Mouse (Mus musculus) liver, adult 2 months (tissue): ENCODE data around the gene Arl8b. TPM values are rescaled to one million over a fixed set of nuclear protein-coding genes. Genes with fewer than 3 reads are reported as not detected.

Source experiments
- DNase-seq: peaks from one replicate; pipeline ENCODE4 v3.0.0-alpha.2; 2011; ENCODE audit warnings: low read depth, low spot score; ENCODE audit errors: extremely low read depth
- H3K27ac ChIP-seq: fragments of 200-500 bp; replicated peaks from 2 replicates; pipeline ENCODE4 v1.5.1; 2012; ENCODE audit warnings: low read depth, mild to moderate bottlenecking, control low read depth, inconsistent platforms, low read length; ENCODE audit not compliant: insufficient read depth
- H3K27me3 ChIP-seq: fragments of 200-500 bp; 2 replicates; pipeline ENCODE4 v1.6.1; 2012; ENCODE audit warnings: mild to moderate bottlenecking, moderate library complexity, low read length, inconsistent platforms; ENCODE audit not compliant: control insufficient read depth, insufficient read depth
- H3K36me3 ChIP-seq: fragments of 200-500 bp; 2 replicates; pipeline ENCODE4 v1.6.1; 2012; ENCODE audit warnings: low read length, inconsistent platforms; ENCODE audit not compliant: control insufficient read depth, insufficient read depth
- H3K4me1 ChIP-seq: fragments of 200-500 bp; 2 replicates; pipeline ENCODE4 v1.6.1; 2011; ENCODE audit warnings: low read length; ENCODE audit not compliant: control insufficient read depth, insufficient read depth
- H3K4me3 ChIP-seq: fragments of 200-500 bp; 2 replicates; pipeline ENCODE4 v1.5.1; 2011; ENCODE audit warnings: low read depth, mild to moderate bottlenecking, control low read depth, low read length, moderate library complexity; ENCODE audit not compliant: insufficient read depth
- H3K79me2 ChIP-seq: fragments of 200-500 bp; 2 replicates; pipeline ENCODE4 v1.6.1; 2012; ENCODE audit warnings: inconsistent platforms, mild to moderate bottlenecking, low read length, moderate library complexity; ENCODE audit not compliant: control insufficient read depth, insufficient read depth
- H3K9ac ChIP-seq: fragments of 200-500 bp; 2 replicates; pipeline ENCODE4 v1.6.1; 2012; ENCODE audit warnings: low read depth, mild to moderate bottlenecking, control low read depth, inconsistent platforms, low read length
- CTCF ChIP-seq: fragments of 200-500 bp; IDR thresholded peaks from 2 replicates; pipeline ENCODE4 v1.5.1; 2011; ENCODE audit warnings: low read depth, low read length, control low read depth
- POLR2A ChIP-seq: fragments of 200-500 bp; IDR thresholded peaks from 2 replicates; pipeline ENCODE4 v1.6.1; 2011; ENCODE audit warnings: low read length, control low read depth; ENCODE audit not compliant: insufficient read depth; ENCODE audit errors: extremely low read depth
- WGBS: fragments of 180-500 bp; shearing (Covaris S2); methylation state at CpG from one replicate; pipeline ENCODE4 v1.1.7; 2018; 5-methylcytosine and 5-hydroxymethylcytosine counted together
- polyA plus RNA-seq: library from polyadenylated mRNA; depleted of rRNA; stranded (reverse); fragments of >200 nt; gene quantifications from 2 replicates; pipeline ENCODE4 v1.2.3, GENCODE M21; 2012
- total RNA-seq: library from RNA; depleted of rRNA; stranded (reverse); fragments of >200 nt; gene quantifications from 2 replicates; pipeline ENCODE4 v1.2.3, GENCODE M21; 2014

Gene Arl8b
- total and polyA plus RNA-seq, 2 experiments = 8.9 to 24.2 TPM

DNA sequence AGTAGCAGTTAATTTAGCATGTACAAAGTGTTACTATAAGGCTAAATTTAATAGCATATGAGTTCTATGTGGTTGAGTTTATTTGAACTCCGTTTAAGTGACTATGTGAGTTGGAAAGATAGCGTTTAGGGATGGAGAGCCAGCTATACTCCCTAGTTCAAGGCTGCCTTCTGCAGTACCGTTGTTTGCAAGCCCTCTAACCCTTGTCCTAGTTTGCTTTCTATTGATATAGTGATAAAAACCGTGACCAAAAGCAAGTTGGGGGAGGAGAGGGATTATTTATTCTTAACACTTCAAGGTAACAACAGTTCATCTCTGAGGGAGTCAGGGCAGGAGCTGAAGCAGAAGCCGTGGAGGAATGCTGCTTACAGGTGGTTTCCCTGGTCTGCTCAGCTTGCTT lies 8.6 kb downstream of the Arl8b start:
- Histone ChIP-seq H3K27me3 (no peaks in the 10 kb centered on the region), H3K4me1 (peaks cover 35% of the 10 kb centered on the region), H3K36me3 (peaks cover 1% of the 10 kb centered on the region; the same call in 1 of the 2 replicates), H3K27ac (peak overlapping the region; percentile 54), H3K79me2 (peaks cover 62% of the 10 kb centered on the region; the same call in 1 of the 2 replicates), H3K4me3 (no peak overlapping the region), H3K9ac (peak overlapping the region; percentile 58; the same call in 1 of the 2 replicates)
- 22% methylated on average over 5 of the region's 5 CpGs for WGBS
- DNase-seq = peak; percentile 90
- TF ChIP-seq CTCF (no peak), POLR2A (no peak)

DNA sequence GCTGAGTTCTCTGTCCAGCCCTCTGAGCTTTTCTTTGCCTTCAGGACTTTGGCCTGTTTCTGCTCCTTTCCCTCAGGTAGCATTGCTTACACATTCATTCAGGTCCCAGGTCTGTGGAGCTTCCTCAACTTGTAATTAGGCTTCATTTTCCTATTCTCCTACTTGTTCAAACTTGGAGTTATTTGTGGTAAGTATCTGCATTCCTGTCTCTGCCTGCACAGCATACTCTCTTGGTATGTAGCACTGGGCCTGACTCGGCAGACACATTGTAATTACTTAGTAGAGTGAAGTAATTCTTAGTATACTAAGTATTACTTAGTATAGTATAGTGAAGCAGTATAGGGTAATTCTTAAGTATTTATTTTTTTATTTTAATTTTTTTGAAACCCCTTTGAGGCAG lies 13.0 kb downstream of the Arl8b start:
- H3K36me3 ChIP-seq = no peaks in the 10 kb centered on the region
- peaks cover 68% of the 10 kb centered on the region for H3K79me2 ChIP-seq
- H3K27ac ChIP-seq = no peak overlapping the region
- H3K9ac ChIP-seq = no peak overlapping the region
- peaks cover 36% of the 10 kb centered on the region for H3K4me1 ChIP-seq
- 51% methylated on average over 1 of the region's 1 CpGs for WGBS
- TF ChIP-seq POLR2A (no peak), CTCF (no peak)
- H3K4me3 ChIP-seq = no peak overlapping the region
- DNase-seq = no peak
- no peaks in the 10 kb centered on the region for H3K27me3 ChIP-seq

DNA sequence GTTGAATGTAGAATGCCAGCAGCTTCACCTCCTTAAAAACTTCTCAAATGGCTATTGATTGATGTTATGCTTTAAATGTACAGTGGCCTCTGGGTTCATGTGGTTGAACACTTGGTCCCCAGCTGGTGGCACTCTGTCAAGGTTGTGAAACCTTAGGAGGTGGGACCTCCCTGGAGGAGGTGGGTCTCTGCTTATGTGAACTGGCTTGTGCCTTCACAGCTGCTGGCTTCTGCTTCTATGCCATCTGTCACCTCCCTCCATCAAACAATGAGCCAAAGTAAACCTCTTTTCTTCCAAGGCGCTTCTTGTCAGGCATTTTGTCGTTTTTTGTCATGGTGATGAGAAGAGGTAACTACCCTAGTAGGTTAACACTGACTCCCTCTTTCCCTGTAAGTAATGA lies 13.8 kb downstream of the Arl8b start:
- no peak overlapping the region for H3K27ac ChIP-seq
- no peaks in the 10 kb centered on the region for H3K36me3 ChIP-seq
- peak; percentile 65 for DNase-seq
- whole genome bisulfite sequencing = 28% methylated on average over 2 of the region's 2 CpGs
- H3K9ac ChIP-seq = no peak overlapping the region
- H3K4me3 ChIP-seq = no peak overlapping the region
- peaks cover 35% of the 10 kb centered on the region for H3K4me1 ChIP-seq
- no peaks in the 10 kb centered on the region for H3K27me3 ChIP-seq
- TF ChIP-seq CTCF (no peak), POLR2A (no peak)
- peaks cover 71% of the 10 kb centered on the region for H3K79me2 ChIP-seq

DNA sequence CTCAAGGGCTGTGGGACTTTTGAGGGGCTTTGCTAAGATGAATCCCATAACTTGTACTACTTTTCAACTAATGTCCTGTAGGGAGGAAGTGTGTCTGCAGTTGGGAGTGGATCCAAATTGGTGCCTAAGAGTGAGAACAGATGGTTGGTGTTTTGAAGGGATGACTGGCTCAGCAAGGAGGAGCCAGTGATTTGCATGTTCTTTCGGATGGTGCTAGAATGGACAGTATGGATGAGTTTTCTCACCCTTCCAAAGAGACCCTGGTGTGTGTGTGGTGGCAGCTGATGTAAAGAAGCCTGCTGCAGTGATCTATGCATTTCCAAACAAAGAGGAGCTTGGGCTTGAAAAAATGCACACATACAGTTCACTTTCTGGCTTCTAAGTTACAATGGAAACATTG lies 22.3 kb downstream of the Arl8b start:
- H3K79me2 ChIP-seq = peaks cover 67% of the 10 kb centered on the region
- no peaks in the 10 kb centered on the region for H3K27me3 ChIP-seq
- DNase-seq = no peak
- H3K4me3 ChIP-seq = no peak overlapping the region
- 53% methylated on average over 1 of the region's 1 CpGs for WGBS
- TF ChIP-seq POLR2A (no peak), CTCF (no peak)
- H3K4me1 ChIP-seq = peaks cover 31% of the 10 kb centered on the region
- no peaks in the 10 kb centered on the region for H3K36me3 ChIP-seq
- H3K27ac ChIP-seq = peak overlapping the region; percentile 56
- H3K9ac ChIP-seq = no peak overlapping the region

DNA sequence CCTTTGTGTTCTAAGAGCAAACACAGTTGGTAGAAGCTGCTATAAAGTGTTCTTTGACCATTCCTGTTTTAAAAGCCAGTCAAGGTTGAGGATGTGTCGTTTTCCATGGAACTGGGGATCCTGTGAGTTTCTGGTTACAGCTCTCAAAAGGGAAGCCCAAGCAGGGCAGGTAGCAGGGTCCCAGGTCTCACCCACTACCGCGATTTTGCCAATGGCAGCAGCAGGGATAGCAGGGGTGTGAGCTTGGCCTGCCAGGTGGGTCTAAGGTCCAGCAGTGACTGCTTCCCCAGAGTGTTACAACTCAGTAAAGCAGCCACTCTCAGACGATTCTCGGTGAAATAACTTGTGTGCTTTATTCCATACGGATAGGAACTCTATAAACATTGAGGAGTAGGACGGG lies 23.0 kb downstream of the Arl8b start:
- peaks cover 35% of the 10 kb centered on the region for H3K4me1 ChIP-seq
- no peaks in the 10 kb centered on the region for H3K36me3 ChIP-seq
- TF ChIP-seq CTCF = no peak
- no peak for TF ChIP-seq POLR2A
- 34% methylated on average over 7 of the region's 7 CpGs for WGBS
- no peaks in the 10 kb centered on the region for H3K27me3 ChIP-seq
- DNase-seq = peak; percentile 69
- peak overlapping the region; percentile 64 for H3K27ac ChIP-seq
- H3K9ac ChIP-seq = 0 out of 2 replicates have a peak overlapping the region, but pooled peaks have one; percentile 6
- H3K79me2 ChIP-seq = peaks cover 64% of the 10 kb centered on the region
- H3K4me3 ChIP-seq = no peak overlapping the region

DNA sequence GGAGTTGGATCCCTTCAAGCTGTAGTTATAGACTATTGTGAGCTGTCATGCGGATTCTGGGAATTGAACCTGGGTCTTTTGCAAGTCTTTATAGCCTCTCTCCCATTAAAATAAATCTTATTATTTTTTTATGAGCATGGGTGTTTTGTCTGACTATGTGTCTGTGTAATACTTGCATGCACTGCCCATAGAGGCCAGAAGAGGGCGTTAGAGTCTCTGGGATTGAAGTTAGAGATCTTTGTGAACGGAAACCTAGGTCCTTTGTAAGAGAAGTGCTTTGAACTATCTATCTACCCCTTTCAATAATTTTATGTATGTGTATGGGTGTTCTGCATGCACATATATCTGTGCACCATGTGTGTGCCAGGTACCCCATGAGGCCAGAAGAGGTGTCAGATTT lies 24.5 kb downstream of the Arl8b start:
- TF ChIP-seq CTCF (no peak), POLR2A (no peak)
- Histone ChIP-seq H3K4me3 (no peak overlapping the region), H3K27me3 (no peaks in the 10 kb centered on the region), H3K27ac (no peak overlapping the region), H3K79me2 (peaks cover 54% of the 10 kb centered on the region), H3K36me3 (no peaks in the 10 kb centered on the region), H3K9ac (no peak overlapping the region), H3K4me1 (peaks cover 40% of the 10 kb centered on the region)
- DNase-seq = no peak
- WGBS = 67% methylated on average over 3 of the region's 3 CpGs
